Mouse (Mus musculus) CH12.LX (cell line): ENCODE results near the gene Mrps18b.
A peak's percentile ranks its signal among the peaks of the same experiment; 100 is the strongest.

ENCODE experiments used
- MAFK ChIP-seq: IDR thresholded peaks from 2 replicates; pipeline ENCODE4 v1.6.1; 2011; ENCODE audit warnings: low read length, improper control_type of control experiment; ENCODE audit not compliant: insufficient replicate concordance
- ZMIZ1 ChIP-seq: IDR thresholded peaks from 2 replicates; pipeline ENCODE4 v1.6.1; 2012; ENCODE audit warnings: low read depth, mild to moderate bottlenecking, inconsistent platforms, low read length, improper control_type of control experiment

GRCm38 (mm10) chr17:35861198-35861857 lies 54.9 kb downstream of the Mrps18b start, which contains the start of gene Nrm:
- TF ChIP-seq ZMIZ1 (peak; percentile 54; the same call in 1 of the 2 replicates), MAFK (no peak)
